Mouse (Mus musculus) spleen, adult 2 months (tissue): ENCODE results near the gene Tle3.

Experiments used
- CTCF ChIP-seq: fragments of 200-500 bp; IDR thresholded peaks from 2 replicates; pipeline ENCODE4 v1.5.1; 2011; ENCODE audit warnings: mild to moderate bottlenecking, inconsistent platforms; ENCODE audit not compliant: insufficient read depth, insufficient read length, insufficient replicate concordance; ENCODE audit errors: extremely low read depth
- POLR2A ChIP-seq: fragments of 200-500 bp; IDR thresholded peaks from 2 replicates; pipeline ENCODE4 v1.6.1; 2011; ENCODE audit warnings: low read depth, low read length, inconsistent platforms

- TF ChIP-seq CTCF (no peak), POLR2A (no peak)
Observed at GRCm38 (mm10) chr9:61395071-61395470, 22.9 kb downstream of the Tle3 start.
